Mouse (Mus musculus) splenic B cell, adult 2 months (primary cell): ENCODE measurements around the gene Pth2.
"Not testable (repeated sequence)": the region's sequence is repeated elsewhere in the genome, so short reads cannot be mapped to it uniquely, and the experiment has no call there.

Experiments used
- DNase-seq: peaks from one replicate; pipeline ENCODE4 v3.0.0-alpha.2; 2011; ENCODE audit warnings: low read depth, low spot score
- H3K27me3 ChIP-seq: 2 replicates; pipeline ENCODE4 v1.6.1; 2012; ENCODE audit warnings: mild to moderate bottlenecking, low read length, moderate library complexity, mixed read lengths; ENCODE audit not compliant: control insufficient read depth, poor library complexity, insufficient read depth, severe bottlenecking
- H3K36me3 ChIP-seq: 2 replicates; pipeline ENCODE4 v1.6.1; 2012; ENCODE audit warnings: mild to moderate bottlenecking, low read length, moderate library complexity, mixed read lengths; ENCODE audit not compliant: control insufficient read depth, poor library complexity, insufficient read depth, severe bottlenecking

Pth2 gene

GRCm38 (mm10) chr7:45147267-45147666 is 33.5 kb upstream of the Pth2 start:
- Histone ChIP-seq H3K36me3 (peaks cover 1% of the 10 kb centered on the region), H3K27me3 (no peaks in the 10 kb centered on the region)
- no peak for DNase-seq

- no peak for DNase-seq
- no peaks in the 10 kb centered on the region for H3K27me3 ChIP-seq
- H3K36me3 ChIP-seq = peaks cover 1% of the 10 kb centered on the region
These were observed 32.9 kb upstream of the Pth2 start for GRCm38 (mm10) chr7:45147899-45148298.

GRCm38 (mm10) chr7:45148534-45149098 is 32.2 kb upstream of the Pth2 start:
- Histone ChIP-seq H3K27me3 (no peaks in the 10 kb centered on the region), H3K36me3 (peaks cover 1% of the 10 kb centered on the region)
- DNase-seq = no peak

- DNase-seq = no peak
- no peaks in the 10 kb centered on the region for H3K27me3 ChIP-seq
- H3K36me3 ChIP-seq = peaks cover 1% of the 10 kb centered on the region
These were observed 31.2 kb upstream of the Pth2 start for GRCm38 (mm10) chr7:45149545-45149944.

- no peak for DNase-seq
- H3K36me3 ChIP-seq = peaks cover 1% of the 10 kb centered on the region
- H3K27me3 ChIP-seq = no peaks in the 10 kb centered on the region
These were observed 30.5 kb upstream of the Pth2 start for GRCm38 (mm10) chr7:45150321-45150720.

GRCm38 (mm10) chr7:45151303-45151702 is 29.5 kb upstream of the Pth2 start:
- no peaks in the 10 kb centered on the region for H3K27me3 ChIP-seq
- no peak for DNase-seq
- peaks cover 1% of the 10 kb centered on the region for H3K36me3 ChIP-seq

GRCm38 (mm10) chr7:45153052-45153451 is 27.7 kb upstream of the Pth2 start:
- H3K27me3 ChIP-seq, H3K36me3 ChIP-seq, DNase-seq: not testable (repeated sequence)

- no peak for DNase-seq
- no peaks in the 10 kb centered on the region for H3K27me3 ChIP-seq
- no peaks in the 10 kb centered on the region; the same call in 1 of the 2 replicates for H3K36me3 ChIP-seq
These were observed 27.2 kb upstream of the Pth2 start for GRCm38 (mm10) chr7:45153586-45153985.

- DNase-seq = peak; percentile 98
- Histone ChIP-seq H3K27me3 (no peaks in the 10 kb centered on the region), H3K36me3 (no peaks in the 10 kb centered on the region; the same call in 1 of the 2 replicates)
These were observed 26.5 kb upstream of the Pth2 start, which contains the start of the genes Pih1d1 and Aldh16a1 for GRCm38 (mm10) chr7:45154096-45154992. Gene Pih1d1 (plus strand): TSS chr7:45154303. Gene Aldh16a1 (minus strand): TSS chr7:45154584.

- no peaks in the 10 kb centered on the region for H3K27me3 ChIP-seq
- peak; percentile 64 for DNase-seq
These were observed 25.7 kb upstream of the Pth2 start for GRCm38 (mm10) chr7:45154993-45155514.

GRCm38 (mm10) chr7:45155590-45155989 is 25.2 kb upstream of the Pth2 start:
- no peaks in the 10 kb centered on the region; the same call in 1 of the 2 replicates for H3K36me3 ChIP-seq
- DNase-seq = no peak
- H3K27me3 ChIP-seq = no peaks in the 10 kb centered on the region

More at GRCm38 (mm10) chr7:45154993-45155514, 25.7 kb upstream of the Pth2 start:
- H3K36me3 ChIP-seq = no peaks in the 10 kb centered on the region; the same call in 1 of the 2 replicates

- Histone ChIP-seq H3K36me3 (no peaks in the 10 kb centered on the region; the same call in 1 of the 2 replicates), H3K27me3 (no peaks in the 10 kb centered on the region)
- DNase-seq = no peak
These were observed 24.6 kb upstream of the Pth2 start for GRCm38 (mm10) chr7:45156206-45156605.

- no peak for DNase-seq
- H3K27me3 ChIP-seq = no peaks in the 10 kb centered on the region
- no peaks in the 10 kb centered on the region; the same call in 1 of the 2 replicates for H3K36me3 ChIP-seq
These were observed 23.3 kb upstream of the Pth2 start for GRCm38 (mm10) chr7:45157459-45157858.

GRCm38 (mm10) chr7:45158991-45159390 is 21.8 kb upstream of the Pth2 start:
- Histone ChIP-seq H3K27me3 (no peaks in the 10 kb centered on the region), H3K36me3 (no peaks in the 10 kb centered on the region; the same call in 1 of the 2 replicates)
- DNase-seq = no peak

- Histone ChIP-seq H3K27me3 (no peaks in the 10 kb centered on the region), H3K36me3 (no peaks in the 10 kb centered on the region; the same call in 1 of the 2 replicates)
- no peak for DNase-seq
These were observed 20.4 kb upstream of the Pth2 start for GRCm38 (mm10) chr7:45160316-45160800.
